Mouse (Mus musculus): ENCODE measurements around the gene Ints1. TPM values are rescaled to one million over a fixed set of nuclear protein-coding genes. Genes with fewer than 3 reads are reported as not detected.

The Ints1 gene
- polyA plus RNA-seq, 1 experiment from 2014 or later: 35.3 TPM

DNA sequence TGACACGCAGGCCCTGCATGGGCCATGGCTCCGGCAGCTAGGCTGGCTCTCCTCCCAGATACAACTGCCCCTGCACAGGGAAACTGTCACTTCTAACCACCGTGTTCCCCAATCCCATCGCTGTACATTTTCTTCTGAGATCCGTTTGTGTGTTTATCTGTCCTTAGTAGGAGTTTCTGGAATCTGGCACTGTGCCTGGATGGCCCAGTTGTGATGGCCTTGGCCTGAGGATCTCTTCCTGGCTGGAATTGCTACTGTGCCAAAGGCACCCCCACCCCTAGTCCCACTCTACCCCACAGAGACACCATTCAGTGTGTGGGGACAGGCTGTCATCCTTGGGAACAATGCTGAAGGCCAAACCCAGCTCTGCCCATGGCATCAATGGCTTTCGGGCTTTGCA lies 40.5 kb upstream of the Ints1 start:
- Histone ChIP-seq H3K36me3 (ENCODE audit: control insufficient read depth, insufficient read depth, low read length) (no peaks in the 10 kb centered on the region), H3K4me2 (replicated peaks; ENCODE audit: low read depth, low read length) (no peak overlapping the region), H3K27ac (ENCODE audit: low read length) (no peak overlapping the region), H3K4me1 (ENCODE audit: control insufficient read depth, insufficient read depth, low read length) (no peaks in the 10 kb centered on the region), H3K9ac (replicated peaks; ENCODE audit: low read depth, low read length) (no peak overlapping the region), H3K9me3 (ENCODE audit: control insufficient read depth, low read depth, low read length) (no peaks in the 10 kb centered on the region), H3K4me3 (ENCODE audit: low read depth, low read length) (no peak overlapping the region), H3K27me3 (ENCODE audit: control insufficient read depth, insufficient read depth, low read length) (0 out of 2 replicates have a peak, but pooled peaks cover 3% of the 10 kb centered on the region)
- no peak for ATAC-seq (ENCODE audit: insufficient number of reproducible peaks, insufficient read depth, low FRiP score, low read depth)
- WGBS: 54% methylated on average over 6 of the region's 6 CpGs

GRCm38 (mm10) chr5:139813963-139814381 lies 38.5 kb upstream of the Ints1 start:
- peak overlapping the region; percentile 15; the same call in 1 of the 2 replicates for H3K27ac ChIP-seq (ENCODE audit: low read length)
- peak overlapping the region; percentile 22 for H3K4me3 ChIP-seq (ENCODE audit: low read depth, low read length)
- H3K4me2 ChIP-seq (replicated peaks; ENCODE audit: low read depth, low read length): peak overlapping the region; percentile 32
- peak; percentile 68 for ATAC-seq (ENCODE audit: insufficient number of reproducible peaks, insufficient read depth, low FRiP score, low read depth)
- H3K9ac ChIP-seq (replicated peaks; ENCODE audit: low read depth, low read length): no peak overlapping the region
- no peaks in the 10 kb centered on the region for H3K36me3 ChIP-seq (ENCODE audit: control insufficient read depth, insufficient read depth, low read length)
- 6% methylated on average over 13 of the region's 13 CpGs for WGBS
- H3K27me3 ChIP-seq (ENCODE audit: control insufficient read depth, insufficient read depth, low read length): 0 out of 2 replicates have a peak, but pooled peaks cover 3% of the 10 kb centered on the region
- H3K4me1 ChIP-seq (ENCODE audit: control insufficient read depth, insufficient read depth, low read length): no peaks in the 10 kb centered on the region
- no peaks in the 10 kb centered on the region for H3K9me3 ChIP-seq (ENCODE audit: control insufficient read depth, low read depth, low read length)

DNA sequence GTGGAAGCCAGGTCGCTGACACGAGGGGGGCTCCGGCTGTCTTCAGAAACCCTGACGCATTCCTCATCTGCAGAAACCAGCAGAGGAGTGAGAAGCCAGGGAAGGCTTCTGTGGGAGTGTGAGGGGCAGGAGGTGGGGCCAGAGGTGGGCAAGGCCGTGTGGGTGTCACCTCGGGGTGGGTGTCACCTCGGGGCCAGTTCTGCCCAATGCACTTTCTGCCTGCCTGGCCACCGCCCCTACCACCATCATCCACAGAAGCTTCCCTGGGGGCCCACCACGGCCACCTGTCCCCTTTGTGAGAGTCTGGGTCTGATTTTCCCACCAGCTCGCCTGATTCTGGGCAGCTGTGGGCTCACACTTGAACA lies 37.6 kb upstream of the Ints1 start:
- no peak for ATAC-seq (ENCODE audit: insufficient number of reproducible peaks, insufficient read depth, low FRiP score, low read depth)
- Histone ChIP-seq H3K4me3 (ENCODE audit: low read depth, low read length) (no peak overlapping the region), H3K36me3 (ENCODE audit: control insufficient read depth, insufficient read depth, low read length) (no peaks in the 10 kb centered on the region), H3K4me2 (replicated peaks; ENCODE audit: low read depth, low read length) (peak overlapping the region; percentile 32; the same call in 1 of the 2 replicates), H3K4me1 (ENCODE audit: control insufficient read depth, insufficient read depth, low read length) (no peaks in the 10 kb centered on the region), H3K27me3 (ENCODE audit: control insufficient read depth, insufficient read depth, low read length) (0 out of 2 replicates have a peak, but pooled peaks cover 3% of the 10 kb centered on the region), H3K9ac (replicated peaks; ENCODE audit: low read depth, low read length) (no peak overlapping the region), H3K9me3 (ENCODE audit: control insufficient read depth, low read depth, low read length) (no peaks in the 10 kb centered on the region), H3K27ac (ENCODE audit: low read length) (no peak overlapping the region)
- WGBS: 27% methylated on average over 10 of the region's 10 CpGs

GRCm38 (mm10) chr5:139812398-139813125 lies 37.1 kb upstream of the Ints1 start:
- Histone ChIP-seq H3K36me3 (ENCODE audit: control insufficient read depth, insufficient read depth, low read length) (no peaks in the 10 kb centered on the region), H3K9me3 (ENCODE audit: control insufficient read depth, low read depth, low read length) (no peaks in the 10 kb centered on the region), H3K4me1 (ENCODE audit: control insufficient read depth, insufficient read depth, low read length) (no peaks in the 10 kb centered on the region), H3K9ac (replicated peaks; ENCODE audit: low read depth, low read length) (no peak overlapping the region), H3K4me3 (ENCODE audit: low read depth, low read length) (no peak overlapping the region), H3K4me2 (replicated peaks; ENCODE audit: low read depth, low read length) (peak overlapping the region; percentile 6), H3K27me3 (ENCODE audit: control insufficient read depth, insufficient read depth, low read length) (0 out of 2 replicates have a peak, but pooled peaks cover 3% of the 10 kb centered on the region), H3K27ac (ENCODE audit: low read length) (no peak overlapping the region)
- ATAC-seq (ENCODE audit: insufficient number of reproducible peaks, insufficient read depth, low FRiP score, low read depth): no peak
- WGBS: 62% methylated on average over 20 of the region's 20 CpGs

GRCm38 (mm10) chr5:139811677-139812397 lies 36.4 kb upstream of the Ints1 start:
- Histone ChIP-seq H3K27me3 (ENCODE audit: control insufficient read depth, insufficient read depth, low read length) (0 out of 2 replicates have a peak, but pooled peaks cover 3% of the 10 kb centered on the region), H3K27ac (ENCODE audit: low read length) (no peak overlapping the region), H3K36me3 (ENCODE audit: control insufficient read depth, insufficient read depth, low read length) (no peaks in the 10 kb centered on the region), H3K4me2 (replicated peaks; ENCODE audit: low read depth, low read length) (no peak overlapping the region), H3K9me3 (ENCODE audit: control insufficient read depth, low read depth, low read length) (no peaks in the 10 kb centered on the region), H3K9ac (replicated peaks; ENCODE audit: low read depth, low read length) (no peak overlapping the region), H3K4me1 (ENCODE audit: control insufficient read depth, insufficient read depth, low read length) (no peaks in the 10 kb centered on the region), H3K4me3 (ENCODE audit: low read depth, low read length) (no peak overlapping the region)
- ATAC-seq (ENCODE audit: insufficient number of reproducible peaks, insufficient read depth, low FRiP score, low read depth): no peak
- 75% methylated on average over 15 of the region's 15 CpGs for WGBS

- Histone ChIP-seq H3K9ac (replicated peaks; ENCODE audit: low read depth, low read length) (no peak overlapping the region), H3K4me3 (ENCODE audit: low read depth, low read length) (no peak overlapping the region), H3K36me3 (ENCODE audit: control insufficient read depth, insufficient read depth, low read length) (no peaks in the 10 kb centered on the region; the same call in 1 of the 2 replicates), H3K9me3 (ENCODE audit: control insufficient read depth, low read depth, low read length) (no peaks in the 10 kb centered on the region), H3K4me2 (replicated peaks; ENCODE audit: low read depth, low read length) (no peak overlapping the region), H3K27me3 (ENCODE audit: control insufficient read depth, insufficient read depth, low read length) (0 out of 2 replicates have a peak, but pooled peaks cover 3% of the 10 kb centered on the region), H3K27ac (ENCODE audit: low read length) (no peak overlapping the region), H3K4me1 (ENCODE audit: control insufficient read depth, insufficient read depth, low read length) (no peaks in the 10 kb centered on the region)
- WGBS: 64% methylated on average over 4 of the region's 4 CpGs
- no peak for ATAC-seq (ENCODE audit: insufficient number of reproducible peaks, insufficient read depth, low FRiP score, low read depth)
Measured at GRCm38 (mm10) chr5:139809397-139809796, 33.9 kb upstream of the Ints1 start.

GRCm38 (mm10) chr5:139805924-139806323 lies 30.4 kb upstream of the Ints1 start:
- H3K36me3 ChIP-seq (ENCODE audit: control insufficient read depth, insufficient read depth, low read length): peaks cover 2% of the 10 kb centered on the region
- no peak overlapping the region for H3K9ac ChIP-seq (replicated peaks; ENCODE audit: low read depth, low read length)
- no peak for ATAC-seq (ENCODE audit: insufficient number of reproducible peaks, insufficient read depth, low FRiP score, low read depth)
- no peak overlapping the region for H3K27ac ChIP-seq (ENCODE audit: low read length)
- H3K9me3 ChIP-seq (ENCODE audit: control insufficient read depth, low read depth, low read length): no peaks in the 10 kb centered on the region
- no peaks in the 10 kb centered on the region for H3K27me3 ChIP-seq (ENCODE audit: control insufficient read depth, insufficient read depth, low read length)
- 86% methylated on average over 8 of the region's 8 CpGs for WGBS
- H3K4me1 ChIP-seq (ENCODE audit: control insufficient read depth, insufficient read depth, low read length): peaks cover 6% of the 10 kb centered on the region; the same call in 1 of the 2 replicates
- H3K4me2 ChIP-seq (replicated peaks; ENCODE audit: low read depth, low read length): no peak overlapping the region
- no peak overlapping the region for H3K4me3 ChIP-seq (ENCODE audit: low read depth, low read length)

DNA sequence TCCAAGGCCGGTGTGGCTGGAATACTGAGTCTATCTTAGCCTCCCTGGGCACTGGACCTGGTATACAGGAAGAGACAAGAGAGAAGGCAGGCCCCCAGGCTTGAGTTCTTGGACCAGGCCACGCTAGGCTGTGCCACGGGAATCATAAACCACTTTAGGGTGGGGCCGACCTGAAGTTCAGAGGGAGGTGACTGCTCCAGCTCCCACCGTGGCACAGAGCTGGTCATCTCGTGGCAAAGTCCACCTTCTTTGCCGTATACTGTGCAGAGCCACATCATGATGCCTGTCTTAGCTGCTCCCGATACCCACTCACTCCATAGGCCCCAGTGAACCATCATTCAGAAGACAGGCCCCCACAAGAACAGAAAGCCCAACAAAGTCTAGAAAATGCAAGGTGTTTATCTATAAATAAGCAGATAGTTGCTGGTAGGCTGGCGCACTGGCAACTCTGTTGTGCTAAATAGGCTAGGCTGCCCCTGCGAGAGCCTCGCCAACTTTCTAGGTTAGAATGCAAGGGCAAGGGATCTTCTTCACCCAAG lies 29.2 kb upstream of the Ints1 start:
- Histone ChIP-seq H3K9me3 (ENCODE audit: control insufficient read depth, low read depth, low read length) (no peaks in the 10 kb centered on the region), H3K4me1 (ENCODE audit: control insufficient read depth, insufficient read depth, low read length) (peaks cover 6% of the 10 kb centered on the region; the same call in 1 of the 2 replicates), H3K4me3 (ENCODE audit: low read depth, low read length) (no peak overlapping the region), H3K36me3 (ENCODE audit: control insufficient read depth, insufficient read depth, low read length) (peaks cover 13% of the 10 kb centered on the region), H3K27ac (ENCODE audit: low read length) (no peak overlapping the region), H3K9ac (replicated peaks; ENCODE audit: low read depth, low read length) (no peak overlapping the region), H3K27me3 (ENCODE audit: control insufficient read depth, insufficient read depth, low read length) (no peaks in the 10 kb centered on the region), H3K4me2 (replicated peaks; ENCODE audit: low read depth, low read length) (no peak overlapping the region)
- 89% methylated on average over 11 of the region's 11 CpGs for WGBS
- peak; percentile 16; the same call in 1 of the 2 replicates for ATAC-seq (ENCODE audit: insufficient number of reproducible peaks, insufficient read depth, low FRiP score, low read depth)
